Mouse (Mus musculus) hindbrain, embryonic 16.5 days (tissue): ENCODE measurements around the gene Rin3. TPM values are rescaled to one million over a fixed set of nuclear protein-coding genes. Genes with fewer than 3 reads are reported as not detected.

Source experiments
- ATAC-seq: fragments of 200-750 bp; cut with Nextera tagmentation; 2 replicates; pipeline ENCODE4 v1.8.0; 2017; ENCODE audit warnings: moderate TSS enrichment, moderate library complexity
- H3K27ac ChIP-seq: fragments of 300-500 bp; sonication (generic); 2 replicates; pipeline ENCODE4 v1.5.1; 2014; ENCODE audit warnings: low read depth, mild to moderate bottlenecking, control low read depth, low read length, moderate library complexity
- H3K27me3 ChIP-seq: fragments of 300-500 bp; sonication (generic); replicated peaks from 2 replicates; pipeline ENCODE4 v1.6.1; 2014; ENCODE audit warnings: low read length; ENCODE audit not compliant: control insufficient read depth, insufficient read depth
- H3K36me3 ChIP-seq: fragments of 300-500 bp; sonication (generic); 2 replicates; pipeline ENCODE4 v1.6.1; 2014; ENCODE audit warnings: mild to moderate bottlenecking, low read length, moderate library complexity, mixed read lengths; ENCODE audit not compliant: control insufficient read depth, insufficient read depth
- H3K4me1 ChIP-seq: fragments of 300-500 bp; sonication (generic); 2 replicates; pipeline ENCODE4 v1.6.1; 2014; ENCODE audit warnings: low read depth, low read length; ENCODE audit not compliant: control insufficient read depth, insufficient read depth
- H3K4me2 ChIP-seq: fragments of 300-500 bp; sonication (generic); 2 replicates; pipeline ENCODE4 v1.6.1; 2014; ENCODE audit warnings: mild to moderate bottlenecking, low read length, control low read depth, moderate library complexity
- H3K4me3 ChIP-seq: fragments of 300-500 bp; sonication (generic); 2 replicates; pipeline ENCODE4 v1.5.1; 2014; ENCODE audit warnings: mild to moderate bottlenecking, low read length, control low read depth, moderate library complexity
- H3K9ac ChIP-seq: fragments of 300-500 bp; sonication (generic); 2 replicates; pipeline ENCODE4 v1.6.1; 2014; ENCODE audit warnings: low read depth, mild to moderate bottlenecking, control low read depth, low read length, moderate library complexity
- H3K9me3 ChIP-seq: fragments of 300-500 bp; sonication (generic); 2 replicates; pipeline ENCODE4 v1.6.1; 2014; ENCODE audit warnings: mild to moderate bottlenecking, low read length, moderate library complexity; ENCODE audit not compliant: control insufficient read depth
- WGBS: fragments of 180-500 bp; shearing (Covaris S2); extraction: QIAGEN DNeasy Blood & Tissue Kit; methylation state at CpG from one replicate; pipeline ENCODE4 v1.1.7; 2014; 5-methylcytosine and 5-hydroxymethylcytosine counted together
- polyA plus RNA-seq: library from polyadenylated mRNA; unstranded; fragments of >200 nt; fragmentation: Nextera tagmentation; extraction: Ambion mirVana; gene quantifications from 2 replicates; pipeline ENCODE4 v1.2.1, GENCODE M21; 2015

Gene Rin3
- polyA plus RNA-seq: 2.6 and 4.2 TPM in 2 replicates

- Histone ChIP-seq H3K36me3 (no peaks in the 10 kb centered on the region), H3K27ac (peak within 1 kb of the TSS; percentile 61), H3K4me1 (peaks cover 15% of the 10 kb centered on the region), H3K9ac (peak within 1 kb of the TSS; percentile 78), H3K4me3 (peak within 1 kb of the TSS; percentile 54), H3K4me2 (peak within 1 kb of the TSS; percentile 99), H3K27me3 (0 out of 2 replicates have a peak, but pooled peaks cover 2% of the 10 kb centered on the region), H3K9me3 (peaks cover 3% of the 10 kb centered on the region)
- under 1% methylated on average over 59 of the region's 75 CpGs for WGBS
- ATAC-seq: peak; percentile 57; the same call in 1 of the 2 replicates
These were observed at the start of gene Rin3 for GRCm38 (mm10) chr12:102282763-102283482. TSS of gene Rin3 (plus strand) at chr12:102283048.

DNA sequence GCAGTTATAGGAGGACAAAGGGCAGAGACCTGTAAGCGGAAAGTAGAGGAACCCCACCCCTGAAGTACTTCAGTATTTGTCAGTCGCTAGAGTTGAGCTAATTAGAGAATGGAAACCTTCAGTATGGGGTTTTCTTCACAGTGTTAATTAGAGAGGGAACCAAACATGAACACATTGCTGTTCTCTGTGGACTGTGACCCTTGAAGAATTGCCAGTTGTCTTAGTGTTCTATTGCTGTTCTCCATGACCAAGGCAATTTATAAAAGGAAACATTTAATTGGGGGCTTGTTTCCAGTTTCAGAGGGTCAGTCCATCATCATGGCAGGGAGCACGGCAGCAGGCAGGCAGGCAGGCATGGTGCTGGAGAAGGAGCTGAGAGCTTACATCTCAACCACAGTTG is 47.3 kb upstream of the Rin3 start:
- WGBS: 79% methylated on average over 3 of the region's 3 CpGs
- H3K36me3 ChIP-seq: no peaks in the 10 kb centered on the region
- H3K4me1 ChIP-seq: no peaks in the 10 kb centered on the region
- H3K9ac ChIP-seq: no peak overlapping the region
- H3K9me3 ChIP-seq: no peaks in the 10 kb centered on the region
- H3K4me3 ChIP-seq: no peak overlapping the region
- H3K4me2 ChIP-seq: no peak overlapping the region
- ATAC-seq: no peak
- no peaks in the 10 kb centered on the region for H3K27me3 ChIP-seq
- no peak overlapping the region for H3K27ac ChIP-seq

- Histone ChIP-seq H3K4me1 (no peaks in the 10 kb centered on the region), H3K9ac (no peak overlapping the region), H3K27me3 (no peaks in the 10 kb centered on the region), H3K9me3 (no peaks in the 10 kb centered on the region), H3K36me3 (no peaks in the 10 kb centered on the region), H3K4me3 (no peak overlapping the region), H3K4me2 (no peak overlapping the region), H3K27ac (no peak overlapping the region)
- 76% methylated on average over 6 of the region's 6 CpGs for WGBS
- no peak for ATAC-seq
These were observed 46.5 kb upstream of the Rin3 start for GRCm38 (mm10) chr12:102236317-102236716.

DNA sequence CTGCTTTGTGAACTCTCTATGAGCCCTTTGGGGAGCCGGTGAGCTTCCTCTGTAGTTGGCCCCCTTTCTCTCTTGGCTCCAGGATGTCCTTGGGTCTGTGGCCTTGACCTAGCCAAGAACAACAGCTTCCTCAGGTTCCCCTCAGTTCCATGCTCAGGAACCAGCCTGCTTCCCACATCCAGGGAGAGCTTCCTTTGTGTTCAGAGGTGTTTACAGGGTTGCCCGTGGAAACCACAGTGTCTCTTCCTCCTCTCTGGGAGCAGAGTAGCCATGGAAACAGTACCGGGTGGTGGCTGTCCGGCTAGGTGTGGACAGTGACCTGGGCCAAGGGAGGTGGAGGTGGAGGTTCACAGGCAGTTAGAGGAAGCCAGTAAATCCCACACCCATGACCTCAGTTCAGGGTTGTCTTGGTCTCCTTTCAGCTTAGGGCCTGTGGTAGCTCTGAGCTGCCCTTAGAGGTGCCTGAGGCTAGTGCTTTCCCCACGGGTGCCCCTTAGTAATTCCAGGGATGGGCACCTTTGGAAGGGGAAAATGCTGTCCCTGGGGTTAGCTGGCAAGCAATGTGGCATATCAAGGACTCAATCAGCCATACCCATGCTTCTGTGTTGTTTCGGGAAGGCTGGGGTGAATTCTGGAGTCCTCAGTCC is 40.6 kb upstream of the Rin3 start:
- Histone ChIP-seq H3K4me2 (no peak overlapping the region), H3K4me3 (no peak overlapping the region), H3K27ac (no peak overlapping the region), H3K9ac (no peak overlapping the region), H3K4me1 (peaks cover 2% of the 10 kb centered on the region; the same call in 1 of the 2 replicates), H3K36me3 (no peaks in the 10 kb centered on the region), H3K9me3 (no peaks in the 10 kb centered on the region), H3K27me3 (no peaks in the 10 kb centered on the region)
- 57% methylated on average over 6 of the region's 6 CpGs for WGBS
- peak; percentile 81 for ATAC-seq

DNA sequence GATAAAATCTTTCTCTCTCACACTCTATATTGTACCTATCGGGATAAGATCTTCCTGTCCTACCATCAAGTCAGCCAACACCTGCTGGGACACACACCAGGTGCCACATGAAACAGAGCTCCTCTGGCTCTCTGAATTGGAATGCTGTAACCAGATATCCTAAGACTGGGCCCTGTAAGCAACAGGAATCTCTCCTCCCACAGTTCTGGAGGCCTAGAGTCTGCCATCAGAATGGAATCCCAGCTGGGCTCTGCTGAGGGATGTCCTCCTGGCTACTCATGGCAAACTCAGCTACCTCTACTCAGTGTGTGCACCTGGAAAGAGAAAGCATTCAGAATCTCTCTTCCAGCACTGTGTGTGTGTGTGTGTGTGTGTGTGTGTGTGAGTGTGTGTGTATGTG is 38.9 kb upstream of the Rin3 start:
- Histone ChIP-seq H3K27ac (no peak overlapping the region), H3K4me3 (no peak overlapping the region), H3K4me1 (peaks cover 2% of the 10 kb centered on the region; the same call in 1 of the 2 replicates), H3K36me3 (no peaks in the 10 kb centered on the region), H3K9ac (no peak overlapping the region), H3K9me3 (no peaks in the 10 kb centered on the region), H3K4me2 (no peak overlapping the region), H3K27me3 (no peaks in the 10 kb centered on the region)
- WGBS: 63% methylated on average over 1 of the region's 1 CpGs
- no peak for ATAC-seq

DNA sequence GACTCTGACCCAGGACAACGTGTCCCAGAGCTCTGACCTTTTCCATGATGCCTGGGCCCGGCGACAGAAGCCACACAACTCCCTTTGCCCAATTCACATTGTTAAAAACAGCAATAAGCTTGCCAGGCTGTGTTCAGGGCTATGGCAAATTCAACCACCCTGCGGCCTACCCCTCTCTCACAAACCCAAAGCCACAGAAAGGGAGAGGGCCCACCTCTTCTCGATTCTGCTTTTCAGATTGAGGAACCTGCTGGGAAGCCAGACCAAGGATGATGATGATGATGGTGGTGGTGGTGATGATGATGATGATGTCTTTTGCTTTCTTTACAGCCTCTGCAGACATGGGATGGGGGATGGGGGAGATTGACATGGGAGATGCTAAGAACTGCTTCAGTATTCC is 36.6 kb upstream of the Rin3 start:
- Histone ChIP-seq H3K9me3 (no peaks in the 10 kb centered on the region; the same call in 1 of the 2 replicates), H3K36me3 (no peaks in the 10 kb centered on the region), H3K27me3 (no peaks in the 10 kb centered on the region), H3K4me3 (no peak overlapping the region), H3K9ac (no peak overlapping the region), H3K4me1 (peaks cover 2% of the 10 kb centered on the region; the same call in 1 of the 2 replicates), H3K4me2 (no peak overlapping the region), H3K27ac (no peak overlapping the region)
- 93% methylated on average over 5 of the region's 5 CpGs for WGBS
- ATAC-seq: no peak

- no peak overlapping the region for H3K9ac ChIP-seq
- H3K4me2 ChIP-seq: no peak overlapping the region
- WGBS: 93% methylated on average over 6 of the region's 6 CpGs
- no peak overlapping the region for H3K4me3 ChIP-seq
- no peaks in the 10 kb centered on the region; the same call in 1 of the 2 replicates for H3K4me1 ChIP-seq
- no peak for ATAC-seq
- H3K27ac ChIP-seq: no peak overlapping the region
- no peaks in the 10 kb centered on the region; the same call in 1 of the 2 replicates for H3K9me3 ChIP-seq
- no peaks in the 10 kb centered on the region for H3K36me3 ChIP-seq
- no peaks in the 10 kb centered on the region for H3K27me3 ChIP-seq
These were observed 34.7 kb upstream of the Rin3 start for GRCm38 (mm10) chr12:102248104-102248503.

DNA sequence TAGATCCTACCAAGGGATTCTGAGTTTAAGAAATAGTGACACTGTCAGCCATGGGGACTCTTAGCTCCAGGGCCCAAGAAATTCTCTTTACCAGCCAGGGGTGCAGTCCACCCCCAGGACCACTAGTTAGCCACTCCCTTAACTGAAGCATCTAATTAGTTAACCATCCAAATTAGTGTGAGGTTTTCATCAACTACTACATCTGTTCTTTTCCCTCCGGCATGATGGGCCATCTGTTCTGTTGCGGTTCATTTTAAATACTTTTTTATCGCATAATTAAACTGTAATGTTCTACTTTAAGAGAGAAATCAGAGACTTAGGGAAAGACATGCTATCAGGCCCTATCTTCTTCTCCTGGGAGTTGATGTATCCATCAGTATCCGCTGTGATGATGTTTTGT is 32.5 kb upstream of the Rin3 start:
- H3K36me3 ChIP-seq: no peaks in the 10 kb centered on the region
- no peak overlapping the region for H3K4me2 ChIP-seq
- no peaks in the 10 kb centered on the region; the same call in 1 of the 2 replicates for H3K4me1 ChIP-seq
- no peak overlapping the region for H3K9ac ChIP-seq
- H3K27me3 ChIP-seq: no peaks in the 10 kb centered on the region
- H3K4me3 ChIP-seq: no peak overlapping the region
- ATAC-seq: no peak; the same call in 1 of the 2 replicates
- 60% methylated on average over 4 of the region's 4 CpGs for WGBS
- no peaks in the 10 kb centered on the region; the same call in 1 of the 2 replicates for H3K9me3 ChIP-seq
- no peak overlapping the region for H3K27ac ChIP-seq

GRCm38 (mm10) chr12:102251070-102251469 is 31.8 kb upstream of the Rin3 start:
- H3K36me3 ChIP-seq: no peaks in the 10 kb centered on the region
- H3K4me3 ChIP-seq: no peak overlapping the region
- peak; percentile 24; the same call in 1 of the 2 replicates for ATAC-seq
- H3K4me1 ChIP-seq: no peaks in the 10 kb centered on the region; the same call in 1 of the 2 replicates
- H3K27me3 ChIP-seq: no peaks in the 10 kb centered on the region
- no peak overlapping the region for H3K4me2 ChIP-seq
- H3K27ac ChIP-seq: no peak overlapping the region
- H3K9ac ChIP-seq: no peak overlapping the region
- no peaks in the 10 kb centered on the region; the same call in 1 of the 2 replicates for H3K9me3 ChIP-seq
- WGBS: 64% methylated on average over 3 of the region's 3 CpGs
